Mouse (Mus musculus) layer of hippocampus, adult 9-11 months (tissue): ENCODE measurements at regions not wholly inside any gene's neighbourhood (a gene's known extent, or its start where the extent isn't known, plus 50 kb on each side); places are given as distances from the start of the nearest gene placed in this dataset.

ENCODE experiments used
- DNase-seq: peaks from one replicate; pipeline ENCODE4 v3.0.0; 2022

DNA sequence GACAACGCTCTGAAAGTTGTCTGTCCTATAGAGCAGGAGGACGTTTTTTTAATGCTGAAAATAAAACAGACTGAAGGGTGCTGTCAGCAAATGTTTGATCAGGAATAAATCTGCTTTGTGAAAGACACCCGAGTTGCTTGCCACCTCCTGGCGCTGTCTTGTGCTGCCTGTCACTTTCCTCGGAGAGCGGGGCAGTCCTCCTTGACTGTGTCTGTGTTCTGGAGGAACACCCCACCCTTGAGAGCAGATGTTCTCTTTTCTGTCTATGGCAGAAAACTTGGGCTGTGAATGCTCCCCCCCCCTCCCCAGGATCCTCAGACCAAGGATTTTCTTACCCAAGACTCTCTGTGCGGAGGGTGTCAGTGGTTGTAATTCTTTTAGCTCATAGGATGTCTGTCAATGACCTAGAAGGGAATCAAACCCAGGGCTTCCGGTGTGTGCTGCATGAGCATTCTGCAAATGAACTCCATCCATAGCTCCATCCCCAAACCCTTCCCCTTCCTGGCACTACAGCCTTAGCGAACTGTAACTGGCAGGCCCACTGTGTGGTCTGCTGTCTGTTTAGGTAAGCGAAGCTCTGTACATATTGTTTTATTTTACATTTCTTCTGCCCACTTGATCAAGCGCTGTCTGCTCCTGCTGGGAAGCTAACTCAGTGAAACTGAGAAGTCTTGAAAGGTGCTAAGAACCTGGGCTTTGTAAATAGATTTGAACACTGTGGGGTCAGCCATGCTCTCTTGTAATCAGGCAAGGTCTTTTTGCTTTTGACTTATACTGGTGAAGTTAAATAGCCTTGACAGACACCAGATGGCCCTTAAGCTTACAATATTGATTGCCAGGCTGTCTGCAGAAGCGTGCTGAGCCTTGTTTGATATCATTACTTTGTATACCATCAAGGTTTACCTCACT, 53.0 kb upstream of the Bach1 start:
- DNase-seq: peak; percentile 31

DNA sequence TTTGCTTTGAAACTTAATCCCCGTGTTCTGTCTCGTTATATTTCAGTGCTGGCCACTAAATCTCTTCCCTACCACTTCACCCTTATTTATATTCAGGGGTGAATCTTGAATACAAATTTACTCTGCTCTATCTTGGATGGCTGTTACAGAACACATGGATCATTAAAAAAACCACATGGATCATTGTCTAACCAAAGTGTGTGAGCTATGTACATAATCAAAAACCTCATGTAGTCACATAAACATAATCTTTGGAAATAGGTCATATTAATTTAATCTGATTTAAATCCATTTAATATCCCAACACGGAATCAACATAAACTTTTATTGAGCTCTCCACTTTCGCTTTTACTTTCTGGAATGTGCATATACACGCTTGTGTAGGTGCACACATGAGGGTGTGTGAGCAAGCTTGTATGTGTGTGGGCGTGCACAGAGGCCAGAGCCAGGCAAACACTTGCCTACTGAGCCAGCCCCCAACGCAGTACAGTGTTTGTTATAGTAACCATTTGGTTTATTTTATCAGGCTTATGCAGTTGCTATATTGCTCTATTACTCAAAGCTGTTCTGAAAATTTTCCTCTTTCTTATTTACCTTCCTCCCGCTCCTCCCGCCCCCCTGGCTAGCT, 52.2 kb upstream of the Bach1 start:
- DNase-seq: no peak
